Mouse (Mus musculus) kidney, embryonic 14.5 days (tissue): Measurements from ENCODE around the gene Nup62. TPM values are rescaled to one million over a fixed set of nuclear protein-coding genes. Genes with fewer than 3 reads are reported as not detected.
"Not testable (repeated sequence)": the region's sequence is repeated elsewhere in the genome, so short reads cannot be mapped to it uniquely, and the experiment has no call there.

Experiments
- ATAC-seq: fragments of 200-750 bp; cut with Nextera tagmentation; 2 replicates; pipeline ENCODE4 v1.8.0; 2017; ENCODE audit warnings: moderate number of reproducible peaks, mild to moderate bottlenecking, moderate TSS enrichment, moderate library complexity; ENCODE audit not compliant: low FRiP score, low TSS enrichment
- H3K27ac ChIP-seq: fragments of 300-500 bp; sonication (generic); 2 replicates; pipeline ENCODE4 v1.5.1; 2014; ENCODE audit warnings: low read depth, mild to moderate bottlenecking, low read length, moderate library complexity, mixed read lengths
- H3K27me3 ChIP-seq: fragments of 300-500 bp; sonication (generic); 2 replicates; pipeline ENCODE4 v1.6.1; 2014; ENCODE audit warnings: mild to moderate bottlenecking, low read length; ENCODE audit not compliant: control insufficient read depth, insufficient read depth
- H3K36me3 ChIP-seq: fragments of 300-500 bp; sonication (generic); 2 replicates; pipeline ENCODE4 v1.6.1; 2014; ENCODE audit warnings: low read length, mixed read lengths; ENCODE audit not compliant: control insufficient read depth, insufficient read depth
- H3K4me1 ChIP-seq: fragments of 300-500 bp; sonication (generic); 2 replicates; pipeline ENCODE4 v1.6.1; 2014; ENCODE audit warnings: low read length, mixed read lengths; ENCODE audit not compliant: control insufficient read depth, insufficient read depth
- H3K4me2 ChIP-seq: fragments of 300-500 bp; sonication (generic); replicated peaks from 2 replicates; pipeline ENCODE4 v1.6.1; 2014; ENCODE audit warnings: low read depth, mild to moderate bottlenecking, low read length
- H3K4me3 ChIP-seq: fragments of 300-500 bp; sonication (generic); 2 replicates; pipeline ENCODE4 v1.5.1; 2014; ENCODE audit warnings: mild to moderate bottlenecking, low read length
- H3K9ac ChIP-seq: fragments of 300-500 bp; sonication (generic); 2 replicates; pipeline ENCODE4 v1.6.1; 2014; ENCODE audit warnings: low read depth, mild to moderate bottlenecking, low read length, moderate library complexity
- H3K9me3 ChIP-seq: fragments of 300-500 bp; sonication (generic); 2 replicates; pipeline ENCODE4 v1.6.1; 2016; ENCODE audit warnings: low read length; ENCODE audit not compliant: control insufficient read depth
- WGBS: fragments of 180-500 bp; shearing (Covaris S2); extraction: QIAGEN DNeasy Blood & Tissue Kit; methylation state at CpG from one replicate; pipeline ENCODE4 v1.1.7; 2014; 5-methylcytosine and 5-hydroxymethylcytosine counted together
- polyA plus RNA-seq: library from polyadenylated mRNA; unstranded; fragments of >200 nt; fragmentation: Nextera tagmentation; extraction: Ambion mirVana; gene quantifications from 2 replicates; pipeline ENCODE4 v1.2.1, GENCODE M21; 2014

Nup62 gene
- polyA plus RNA-seq, 1 experiment from 2014 or later, result 59.5 TPM

DNA sequence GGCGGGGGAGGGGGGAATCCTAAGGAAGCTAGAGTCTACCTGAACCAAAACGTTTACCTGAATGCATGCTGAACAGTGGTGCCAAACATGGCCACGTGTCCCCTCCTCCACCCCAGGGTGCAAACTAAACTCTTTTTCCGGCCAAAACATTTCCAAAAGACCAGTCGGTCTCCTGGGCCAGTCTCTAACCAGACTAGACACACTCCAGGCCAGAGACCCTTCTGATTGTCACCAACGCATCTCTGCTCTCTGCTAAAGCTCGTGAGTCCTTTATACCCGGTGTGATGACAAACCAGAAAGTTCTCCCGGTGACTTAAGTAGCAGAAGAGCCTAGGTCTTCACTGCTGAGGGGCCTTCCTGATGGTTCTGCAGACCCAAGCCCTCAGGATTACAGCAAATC is 51.9 kb downstream of the Nup62 start:
- ATAC-seq, result no peak

GRCm38 (mm10) chr7:44868465-44868864 is 52.6 kb downstream of the Nup62 start:
- WGBS, result 4% methylated on average over 16 of the region's 16 CpGs
- peaks cover 40% of the 10 kb centered on the region for H3K4me1 ChIP-seq

More for the DNA sequence above, 51.9 kb downstream of the Nup62 start:
- peak overlapping the region; percentile 90 for H3K4me2 ChIP-seq
- H3K27ac ChIP-seq, result no peak overlapping the region
- WGBS, result 25% methylated on average over 9 of the region's 9 CpGs
- H3K9me3 ChIP-seq, result no peaks in the 10 kb centered on the region
- peak overlapping the region; percentile 96 for H3K4me3 ChIP-seq
- H3K9ac ChIP-seq, result peak overlapping the region; percentile 97; the same call in 1 of the 2 replicates
- H3K4me1 ChIP-seq, result peaks cover 37% of the 10 kb centered on the region
- H3K27me3 ChIP-seq, result no peaks in the 10 kb centered on the region
- H3K36me3 ChIP-seq, result peaks cover 42% of the 10 kb centered on the region

GRCm38 (mm10) chr7:44868919-44869696 is 53.2 kb downstream of the Nup62 start:
- H3K4me1 ChIP-seq, result peaks cover 41% of the 10 kb centered on the region
- under 1% methylated on average over 95 of the region's 108 CpGs for WGBS
- ATAC-seq, result peak; percentile 70

More at GRCm38 (mm10) chr7:44868465-44868864, 52.6 kb downstream of the Nup62 start:
- Histone ChIP-seq H3K9ac (peak overlapping the region; percentile 97), H3K36me3 (peaks cover 35% of the 10 kb centered on the region), H3K4me2 (peak overlapping the region; percentile 90), H3K27ac (peak overlapping the region; percentile 100), H3K9me3 (no peaks in the 10 kb centered on the region), H3K4me3 (peak overlapping the region; percentile 96), H3K27me3 (no peaks in the 10 kb centered on the region)
- ATAC-seq, result no peak

DNA sequence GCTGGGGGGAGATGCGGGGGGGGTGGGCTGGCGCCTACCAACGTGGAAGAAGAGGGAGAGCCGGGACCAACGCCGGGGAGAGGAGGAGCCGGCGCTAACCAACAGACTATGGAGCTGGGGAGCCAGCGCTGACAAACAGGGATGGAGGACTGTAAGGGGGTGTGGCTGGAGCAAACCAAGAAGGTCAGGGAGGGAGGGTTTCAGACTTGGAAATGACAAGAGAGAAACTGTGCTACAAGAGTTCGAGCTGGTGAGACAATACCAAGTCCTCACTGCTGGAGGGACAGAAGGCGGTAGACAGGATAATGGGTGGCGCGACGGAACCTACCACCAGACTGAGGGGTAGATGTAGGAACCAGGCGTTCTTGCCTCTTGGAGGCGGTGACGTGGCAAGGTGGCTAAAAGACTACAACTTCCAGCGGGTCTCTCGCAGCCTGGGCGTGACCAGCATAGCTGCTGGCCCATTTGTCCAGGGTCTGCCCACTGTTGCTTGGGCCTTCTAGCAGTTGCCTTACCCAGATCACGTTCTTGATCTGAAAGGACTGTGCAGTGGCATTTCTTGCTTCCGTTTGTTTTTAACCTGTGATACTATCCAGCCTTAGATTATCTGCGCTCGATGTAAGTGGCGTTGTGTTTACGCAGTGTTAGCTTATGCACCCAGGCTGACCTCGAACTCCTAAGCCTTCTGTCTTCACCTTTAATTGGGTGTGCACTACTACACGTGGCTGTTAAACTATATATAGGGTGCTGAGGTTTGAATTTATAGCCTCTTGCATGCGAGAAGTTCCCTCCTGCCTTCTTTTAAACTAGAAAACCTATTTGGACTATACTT is 54.0 kb downstream of the Nup62 start, which contains the start of gene Ptov1:
Gene Ptov1, minus strand, starts transcription at position 92 of the 832 bp plus-strand sequence.
- Histone ChIP-seq H3K27me3 (no peaks in the 10 kb centered on the region), H3K4me2 (peak within 1 kb of the TSS; percentile 90), H3K4me3 (peak within 1 kb of the TSS; percentile 96), H3K36me3 (peaks cover 20% of the 10 kb centered on the region), H3K9me3 (no peaks in the 10 kb centered on the region), H3K9ac (peak within 1 kb of the TSS; percentile 97), H3K27ac (peak within 1 kb of the TSS; percentile 100), H3K4me1 (peaks cover 41% of the 10 kb centered on the region)
- 3% methylated on average over 29 of the region's 29 CpGs for WGBS
- peak; percentile 93 for ATAC-seq

More at GRCm38 (mm10) chr7:44868919-44869696, 53.2 kb downstream of the Nup62 start:
- peak overlapping the region; percentile 97 for H3K9ac ChIP-seq
- no peaks in the 10 kb centered on the region for H3K9me3 ChIP-seq
- peak overlapping the region; percentile 100 for H3K27ac ChIP-seq
- H3K4me3 ChIP-seq, result peak overlapping the region; percentile 96
- peaks cover 28% of the 10 kb centered on the region for H3K36me3 ChIP-seq
- no peaks in the 10 kb centered on the region for H3K27me3 ChIP-seq
- peak overlapping the region; percentile 90 for H3K4me2 ChIP-seq

DNA sequence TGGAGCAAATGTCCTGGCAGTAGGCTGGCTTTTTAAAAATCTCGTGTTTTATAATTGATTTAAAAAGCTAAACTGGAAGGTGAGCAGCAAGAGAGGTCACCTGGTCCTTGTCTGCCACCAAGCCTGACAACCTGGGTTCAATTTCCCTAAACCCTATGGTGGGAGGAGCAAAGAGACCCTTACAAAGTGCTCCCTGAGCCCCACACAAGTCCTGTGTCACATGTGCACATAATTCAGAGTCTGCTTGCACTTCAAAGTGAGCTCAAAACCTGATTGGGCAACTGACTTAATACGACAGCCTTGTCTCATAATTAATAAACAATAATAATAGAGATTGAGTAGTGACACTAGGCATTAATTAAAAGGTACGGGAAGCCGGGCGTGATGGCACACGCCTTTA is 54.7 kb downstream of the Nup62 start:
- Histone ChIP-seq H3K4me1 (peaks cover 36% of the 10 kb centered on the region), H3K4me2 (peak overlapping the region; percentile 90), H3K9ac (peak overlapping the region; percentile 97; the same call in 1 of the 2 replicates), H3K4me3 (peak overlapping the region; percentile 96), H3K27ac (peak overlapping the region; percentile 100), H3K36me3 (peaks cover 13% of the 10 kb centered on the region; the same call in 1 of the 2 replicates), H3K9me3 (no peaks in the 10 kb centered on the region), H3K27me3 (no peaks in the 10 kb centered on the region)
- no peak for ATAC-seq
- 78% methylated on average over 6 of the region's 6 CpGs for WGBS

GRCm38 (mm10) chr7:44871181-44871580 is 55.3 kb downstream of the Nup62 start:
- no peak overlapping the region for H3K9ac ChIP-seq
- ATAC-seq, result no peak
- no peaks in the 10 kb centered on the region for H3K9me3 ChIP-seq
- no peak overlapping the region for H3K27ac ChIP-seq
- 87% methylated on average over 1 of the region's 1 CpGs for WGBS
- peaks cover 31% of the 10 kb centered on the region for H3K4me1 ChIP-seq
- H3K4me2 ChIP-seq, result no peak overlapping the region
- H3K27me3 ChIP-seq, result no peaks in the 10 kb centered on the region
- H3K36me3 ChIP-seq, result peaks cover 13% of the 10 kb centered on the region
- H3K4me3 ChIP-seq, result no peak overlapping the region

- not testable (repeated sequence) for H3K27me3 ChIP-seq, H3K4me2 ChIP-seq, H3K4me3 ChIP-seq, H3K9me3 ChIP-seq, H3K27ac ChIP-seq, H3K9ac ChIP-seq, ATAC-seq
- Histone ChIP-seq H3K4me1 (peaks cover 25% of the 10 kb centered on the region), H3K36me3 (peaks cover 15% of the 10 kb centered on the region)
- WGBS, result 86% methylated on average over 2 of the region's 2 CpGs
Measured at GRCm38 (mm10) chr7:44871774-44872173, 55.9 kb downstream of the Nup62 start.

GRCm38 (mm10) chr7:44877833-44878232 is 61.9 kb downstream of the Nup62 start:
- no peak overlapping the region for H3K9ac ChIP-seq
- H3K36me3 ChIP-seq, result peaks cover 70% of the 10 kb centered on the region
- no peak overlapping the region for H3K27ac ChIP-seq
- H3K4me2 ChIP-seq, result no peak overlapping the region
- H3K27me3 ChIP-seq, result no peaks in the 10 kb centered on the region
- H3K9me3 ChIP-seq, result no peaks in the 10 kb centered on the region
- no peak for ATAC-seq
- WGBS, result 92% methylated on average over 14 of the region's 14 CpGs
- H3K4me3 ChIP-seq, result no peak overlapping the region
- peaks cover 4% of the 10 kb centered on the region; the same call in 1 of the 2 replicates for H3K4me1 ChIP-seq
